Mouse (Mus musculus): ENCODE measurements around the gene Josd2.

Josd2 gene

DNA sequence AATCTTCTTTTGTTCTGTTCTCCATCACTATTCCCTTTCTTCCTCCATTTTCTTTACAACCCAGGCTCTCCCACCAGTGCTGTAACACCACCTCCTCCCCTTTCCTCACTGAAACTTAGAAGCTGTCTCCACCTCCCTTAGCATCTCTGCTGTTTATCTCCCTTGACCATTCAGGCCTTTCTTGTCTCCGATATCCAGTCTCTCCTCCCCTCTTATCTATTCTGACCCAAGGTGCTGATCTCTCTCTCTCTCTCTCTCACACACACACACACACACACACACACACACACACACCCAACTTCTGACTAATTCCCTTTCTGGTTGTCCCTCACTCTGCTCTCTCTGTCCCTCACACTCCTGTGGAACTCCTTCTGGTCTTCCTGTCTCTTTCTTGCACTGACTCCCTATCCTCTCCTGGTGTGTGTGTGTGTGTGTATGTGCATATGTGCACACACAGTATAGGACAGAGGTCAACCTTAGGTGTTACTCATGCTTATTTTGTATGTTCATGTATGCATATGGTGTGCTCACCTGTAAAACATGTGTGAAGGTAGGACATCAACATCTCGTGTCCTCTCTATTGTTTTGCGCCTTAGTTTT is 15.2 kb downstream of the Josd2 start:
- ChIA-PET POLR2A (no interaction called here), CTCF (no interaction called here)

- ChIA-PET POLR2A (interaction anchor here in 2 of 4 experiments (0.5 to 1.6 kb wide), 3 partner anchors 16 to 608 kb away, joined by 4 to 6 read pairs (median 5); partner anchors contain the start of genes Josd2 (in 1 of the 2) and Rcn3 (in 1 of the 2)), CTCF (interaction anchor here in 3 of 4 experiments (0.5 to 3.5 kb wide), 3 partner anchors 13 to 85 kb away, joined by 3 to 23 read pairs (median 4); partner anchors contain the start of genes Emc10 (in 1 of the 3) and Fam71e1 (in 1 of the 3))
These were observed 16.3 kb downstream of the Josd2 start for GRCm38 (mm10) chr7:44484109-44484508.

- ChIA-PET CTCF (interaction anchor here (0.5 to 3.5 kb wide), 57 partner anchors 8 to 691 kb away, joined by 3 to 23 read pairs (median 4); partner anchors contain the start of genes Emc10 (in 1 of the 4), Fam71e1 (in 1 of the 4), Josd2 (in 1 of the 4) and Lrrc4b (in 1 of the 4)), POLR2A (interaction anchor here (0.5 to 5.3 kb wide), 59 partner anchors 9 to 751 kb away, joined by 3 to 100 read pairs (median 4); partner anchors contain the start of genes Emc10 (in 3 of the 4), Fam71e1 (in 3 of the 4), Josd2 (in 3 of the 4) and 1700028J19Rik (in 1 of the 4))
These were observed 17.2 kb downstream of the Josd2 start for GRCm38 (mm10) chr7:44484841-44485571.

GRCm38 (mm10) chr7:44485572-44486195 is 17.9 kb downstream of the Josd2 start:
- ChIA-PET POLR2A (interaction anchor here (0.5 to 5.3 kb wide), 71 partner anchors 8 to 1159 kb away, joined by 3 to 100 read pairs (median 4); partner anchors contain the start of genes Emc10 (in 3 of the 4), Fam71e1 (in 3 of the 4), Josd2 (in 3 of the 4) and 1700028J19Rik (in 1 of the 4)), CTCF (interaction anchor here (0.5 to 3.5 kb wide), 58 partner anchors 7 to 690 kb away, joined by 3 to 23 read pairs (median 4); partner anchors contain the start of genes Emc10 (in 2 of the 4), Fam71e1 (in 2 of the 4), Josd2 (in 1 of the 4) and Lrrc4b (in 1 of the 4))

- ChIA-PET CTCF (interaction anchor here in 3 of 4 experiments (0.6 to 3.5 kb wide), 11 partner anchors 10 to 900 kb away, joined by 3 to 23 read pairs (median 4); partner anchors contain the start of genes Emc10 (in 1 of the 3) and Fam71e1 (in 1 of the 3)), POLR2A (interaction anchor here in 3 of 4 experiments (0.7 to 5.3 kb wide), 23 partner anchors 9 to 241 kb away, joined by 3 to 100 read pairs (median 4); partner anchors contain the start of genes Emc10 (in 2 of the 3), Fam71e1 (in 2 of the 3), Josd2 (in 2 of the 3) and 1700028J19Rik (in 1 of the 3))
These were observed 19.3 kb downstream of the Josd2 start for GRCm38 (mm10) chr7:44486927-44487575.

DNA sequence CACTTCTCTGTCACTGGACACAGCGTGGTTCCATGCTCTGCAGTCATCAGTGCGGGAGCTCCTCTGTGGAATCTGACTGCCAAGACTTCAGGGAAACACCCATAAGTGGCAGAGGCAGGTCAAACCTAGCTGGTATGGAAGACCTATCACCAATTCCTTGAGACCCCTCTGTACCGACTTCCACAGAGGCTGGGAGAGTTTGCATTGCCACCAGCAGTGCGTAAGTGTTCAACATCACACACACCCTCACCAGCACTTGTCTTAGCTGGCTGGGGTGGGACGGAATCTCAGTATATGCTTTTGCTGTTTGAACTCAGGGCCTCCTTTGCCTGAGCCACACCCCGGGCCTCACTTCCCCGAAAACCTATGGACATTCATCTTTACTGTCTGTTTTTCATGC is 20.2 kb downstream of the Josd2 start:
- ChIA-PET POLR2A (interaction anchor here in 2 of 4 experiments (1.0 to 5.3 kb wide), 7 partner anchors 8 to 183 kb away, joined by 3 to 100 read pairs (median 5); partner anchors contain the start of genes Emc10 (in 2 of the 2), Fam71e1 (in 2 of the 2) and Josd2 (in 1 of the 2)), CTCF (interaction anchor here in 1 of 4 experiments (3.5 kb wide), 1 partner anchor 9 kb away, joined by 23 read pairs; the partner anchor contains the start of genes Emc10 and Fam71e1)

DNA sequence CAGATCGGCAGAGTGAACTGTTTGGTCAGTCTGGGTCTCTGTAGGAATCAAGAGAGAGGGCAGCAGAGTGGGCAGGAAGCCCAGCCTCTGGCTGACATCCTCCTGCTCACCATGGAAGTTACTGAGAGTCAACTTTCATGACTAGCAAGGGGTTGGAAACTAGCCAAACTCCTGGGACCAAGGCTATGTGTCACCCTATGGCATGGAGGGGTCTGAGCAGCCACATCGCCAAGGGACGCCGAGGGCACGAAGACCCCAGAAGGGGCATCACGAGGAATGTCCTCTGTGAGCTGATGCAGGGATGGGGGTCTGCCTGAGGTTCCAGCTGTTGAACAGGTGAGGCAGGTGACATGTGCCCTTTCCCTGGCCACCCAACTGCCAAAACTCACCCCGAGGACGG is 20.8 kb downstream of the Josd2 start:
- ChIA-PET POLR2A (interaction anchor here in 2 of 4 experiments (1.6 to 5.3 kb wide), 4 partner anchors 8 to 20 kb away, joined by 4 to 100 read pairs (median 50); partner anchors contain the start of genes Emc10 (in 2 of the 2), Fam71e1 (in 2 of the 2) and Josd2 (in 1 of the 2)), CTCF (interaction anchor here in 1 of 4 experiments (0.9 kb wide), 1 partner anchor 150 kb away, joined by 3 read pairs; no protein-coding TSS in a partner anchor)

GRCm38 (mm10) chr7:44490281-44490680 is 22.5 kb downstream of the Josd2 start:
- ChIA-PET CTCF (interaction anchor here in 2 of 4 experiments (0.6 to 2.4 kb wide), 2 partner anchors 28 to 32 kb away, joined by 3 to 5 read pairs; no protein-coding TSS in a partner anchor), POLR2A (interaction anchor here in 1 of 4 experiments (0.7 kb wide), 1 partner anchor 739 kb away, joined by 3 read pairs; no protein-coding TSS in a partner anchor)

DNA sequence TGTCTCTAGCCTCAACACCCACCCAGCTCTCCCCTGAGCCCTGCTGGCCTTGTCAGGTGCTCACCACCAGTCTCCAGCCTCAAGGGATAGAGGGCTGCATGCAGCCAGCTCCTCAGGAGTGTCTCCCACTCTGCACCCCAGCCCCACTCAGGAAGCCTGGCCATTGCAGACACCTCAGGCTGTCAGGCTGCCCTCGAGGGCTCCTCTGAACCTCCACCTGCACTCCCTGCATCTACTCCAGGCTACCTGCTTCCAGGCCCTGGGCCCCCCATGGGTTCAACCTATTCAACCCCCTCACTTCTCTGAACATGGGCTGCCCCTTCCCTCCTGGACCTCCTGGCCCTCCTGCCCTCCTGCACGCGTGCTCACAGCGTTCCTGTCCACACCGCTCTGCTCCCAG is 23.6 kb downstream of the Josd2 start:
- ChIA-PET POLR2A (interaction anchor here in 3 of 4 experiments (0.6 to 1.3 kb wide), 4 partner anchors 23 to 245 kb away, joined by 3 read pairs; partner anchors contain the start of genes 1700028J19Rik (in 1 of the 3) and 2410002F23Rik (in 1 of the 3)), CTCF (interaction anchor here in 2 of 4 experiments (0.5 to 2.4 kb wide), 2 partner anchors 27 to 123 kb away, joined by 5 to 15 read pairs; no protein-coding TSS in a partner anchor)

- ChIA-PET POLR2A (interaction anchor here in 2 of 4 experiments (0.6 to 1.3 kb wide), 6 partner anchors 21 to 142 kb away, joined by 3 read pairs; no protein-coding TSS in a partner anchor), CTCF (interaction anchor here in 3 of 4 experiments (1.0 to 2.4 kb wide), 4 partner anchors 7 to 141 kb away, joined by 3 to 5 read pairs (median 3); no protein-coding TSS in a partner anchor)
These were observed 24.5 kb downstream of the Josd2 start for GRCm38 (mm10) chr7:44492166-44492826.

- CTCF ChIA-PET, result interaction anchor here in 3 of 4 experiments (0.6 to 1.3 kb wide), 5 partner anchors 9 to 355 kb away, joined by 3 to 9 read pairs (median 3); partner anchors contain the start of genes Atf5 (in 1 of the 3), Il4i1 (in 1 of the 3) and Nup62 (in 1 of the 3)
- POLR2A ChIA-PET, result interaction anchor here (0.5 to 7.2 kb wide), 17 partner anchors 8 to 248 kb away, joined by 3 to 100 read pairs (median 6); partner anchors contain the start of genes Josd2 (in 2 of the 4), 1700028J19Rik (in 1 of the 4) and 2410002F23Rik (in 1 of the 4)
These were observed 26.9 kb downstream of the Josd2 start for GRCm38 (mm10) chr7:44494681-44495080.

DNA sequence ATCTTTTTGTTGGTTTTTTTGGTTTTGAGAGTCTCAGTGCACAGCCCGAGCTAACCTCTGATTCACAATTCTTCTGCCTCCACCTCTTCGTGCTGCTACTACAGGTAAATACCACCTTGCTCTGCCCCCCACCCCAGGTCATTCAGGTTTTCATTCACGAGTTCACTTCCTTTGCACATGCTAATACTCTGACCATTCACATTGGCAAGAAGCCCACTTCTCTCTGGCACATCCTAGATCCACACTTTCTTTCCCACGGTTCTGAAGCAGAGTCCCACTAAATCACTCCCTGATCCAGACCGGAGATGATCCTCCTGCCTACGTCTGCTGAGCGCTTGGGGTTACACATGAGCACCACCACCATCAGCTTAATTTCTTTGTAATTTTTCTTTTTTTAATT is 27.3 kb downstream of the Josd2 start:
- CTCF ChIA-PET, result interaction anchor here in 3 of 4 experiments (0.6 to 3.1 kb wide), 7 partner anchors 9 to 355 kb away, joined by 3 to 23 read pairs (median 3); partner anchors contain the start of genes Atf5 (in 1 of the 3), Il4i1 (in 1 of the 3) and Nup62 (in 1 of the 3)
- POLR2A ChIA-PET, result interaction anchor here (0.5 to 7.2 kb wide), 24 partner anchors 8 to 270 kb away, joined by 3 to 100 read pairs (median 6); partner anchors contain the start of genes 1700028J19Rik (in 2 of the 4), 2410002F23Rik (in 2 of the 4), Josd2 (in 2 of the 4) and Izumo2 (in 1 of the 4)

- CTCF ChIA-PET, result interaction anchor here in 3 of 4 experiments (0.5 to 3.1 kb wide), 32 partner anchors 10 to 816 kb away, joined by 3 to 23 read pairs (median 4); partner anchors contain the start of genes Pold1 (in 2 of the 3), Josd2 (in 1 of the 3) and Nr1h2 (in 1 of the 3)
- POLR2A ChIA-PET, result interaction anchor here (0.5 to 7.2 kb wide), 110 partner anchors 9 to 1022 kb away, joined by 3 to 100 read pairs (median 4); partner anchors contain the start of genes Atf5 (in 3 of the 4), Il4i1 (in 3 of the 4), Josd2 (in 3 of the 4) and Nup62 (in 3 of the 4)
These were observed 28.4 kb downstream of the Josd2 start, which contains the start of the genes Emc10 and Fam71e1 for GRCm38 (mm10) chr7:44495992-44496770. Gene Emc10, minus strand, starts transcription at chr7:44496529. Gene Fam71e1, plus strand, starts transcription at chr7:44496581.

DNA sequence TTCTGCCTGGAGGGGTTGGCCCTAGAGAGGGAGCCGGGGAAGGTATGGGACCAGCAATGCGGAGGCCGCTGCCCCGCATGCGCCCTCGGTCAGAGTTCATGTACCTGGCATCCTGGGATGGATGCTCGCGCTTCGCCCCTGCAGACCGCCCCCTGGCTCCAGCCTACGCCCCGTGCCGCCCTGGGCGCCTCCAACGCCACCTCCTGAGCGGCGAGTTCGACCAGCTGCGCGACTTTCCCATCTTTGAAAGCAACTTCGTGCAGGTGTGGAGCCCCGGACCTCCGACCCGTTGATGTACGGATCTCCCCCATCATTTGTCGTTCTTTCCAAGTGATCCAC is 29.0 kb downstream of the Josd2 start:
- ChIA-PET POLR2A (interaction anchor here (0.5 to 7.2 kb wide), 83 partner anchors 9 to 860 kb away, joined by 3 to 100 read pairs (median 5); partner anchors contain the start of genes Atf5 (in 3 of the 4), Il4i1 (in 3 of the 4), Josd2 (in 3 of the 4) and Nup62 (in 3 of the 4)), CTCF (interaction anchor here in 3 of 4 experiments (0.5 to 3.1 kb wide), 25 partner anchors 11 to 816 kb away, joined by 3 to 23 read pairs (median 4); partner anchors contain the start of genes Pold1 (in 2 of the 3) and Nr1h2 (in 1 of the 3))

All from embryonic stem cell, embryonic (primary cell).